Mouse (Mus musculus) yolk sac, embryonic 10.5 days (tissue): ENCODE measurements around the gene Osbpl8.

Experiments used
- DNase-seq: peaks from one replicate; pipeline ENCODE4 v3.0.0-alpha.2; 2017; ENCODE audit warnings: low spot score

Osbpl8 gene

GRCm38 (mm10) chr10:111155065-111155464 lies 9.5 kb upstream of the Osbpl8 start:
- no peak for DNase-seq

GRCm38 (mm10) chr10:111155571-111155970 lies 9.0 kb upstream of the Osbpl8 start:
- DNase-seq, result no peak

GRCm38 (mm10) chr10:111156394-111157190 lies 8.0 kb upstream of the Osbpl8 start:
- DNase-seq, result no peak

GRCm38 (mm10) chr10:111157241-111157659 lies 7.3 kb upstream of the Osbpl8 start:
- DNase-seq, result no peak

- DNase-seq, result no peak
Observed at GRCm38 (mm10) chr10:111159789-111160522, 4.6 kb upstream of the Osbpl8 start.

DNA sequence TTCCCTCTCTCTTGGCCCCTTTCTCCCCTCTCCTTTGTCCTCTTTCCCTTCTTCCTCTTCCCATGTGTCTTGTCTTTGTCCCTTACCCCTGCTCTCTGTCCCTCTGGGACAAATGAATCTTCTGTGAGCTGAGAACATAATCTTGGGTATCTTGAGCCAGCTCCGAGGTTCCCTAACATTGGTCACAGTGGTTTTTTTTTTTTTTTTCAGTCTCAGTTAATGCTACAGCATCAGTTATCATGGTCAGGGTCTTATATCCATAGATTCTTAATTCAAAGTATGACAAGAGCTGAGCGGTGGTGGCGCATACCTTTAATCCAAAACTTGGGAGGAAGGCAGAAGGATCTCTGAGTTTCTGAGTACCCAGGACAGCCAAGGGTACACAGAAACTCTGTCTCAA lies 4.0 kb upstream of the Osbpl8 start:
- no peak for DNase-seq

- DNase-seq, result no peak
Observed at GRCm38 (mm10) chr10:111161373-111161772, 3.2 kb upstream of the Osbpl8 start.

GRCm38 (mm10) chr10:111163025-111163424 lies 1.5 kb upstream of the Osbpl8 start:
- DNase-seq, result no peak

DNA sequence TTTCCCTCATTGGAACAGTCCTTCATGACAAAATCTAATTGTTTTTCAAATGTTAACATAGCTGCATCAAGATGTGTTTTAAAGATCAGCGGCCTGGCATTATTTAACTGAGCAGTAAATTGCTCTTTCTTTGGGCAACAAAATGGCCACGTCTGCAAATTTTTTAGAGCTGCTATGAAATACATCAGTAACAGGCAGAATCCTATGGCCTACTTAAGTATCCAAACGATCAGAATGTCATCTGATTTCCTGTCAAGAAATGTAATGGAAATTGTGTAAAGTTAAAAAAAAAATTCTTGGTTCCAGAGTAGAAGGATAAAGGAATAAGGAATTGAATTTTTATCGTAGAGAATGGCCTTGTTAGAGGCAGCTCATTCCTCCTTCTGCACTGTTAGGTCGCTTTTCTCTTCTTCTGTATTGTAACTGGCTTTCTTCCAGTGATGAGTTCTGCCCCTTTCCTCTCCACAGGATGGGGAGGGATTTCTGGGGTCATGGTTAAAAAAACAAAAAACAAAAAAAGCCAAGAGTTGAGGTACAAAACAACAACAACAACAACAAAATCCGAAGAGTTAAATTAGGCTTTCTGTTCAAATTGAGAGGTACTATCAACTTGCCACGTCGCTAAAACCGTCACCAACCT lies 831 bp upstream of the Osbpl8 start:
- no peak for DNase-seq

DNA sequence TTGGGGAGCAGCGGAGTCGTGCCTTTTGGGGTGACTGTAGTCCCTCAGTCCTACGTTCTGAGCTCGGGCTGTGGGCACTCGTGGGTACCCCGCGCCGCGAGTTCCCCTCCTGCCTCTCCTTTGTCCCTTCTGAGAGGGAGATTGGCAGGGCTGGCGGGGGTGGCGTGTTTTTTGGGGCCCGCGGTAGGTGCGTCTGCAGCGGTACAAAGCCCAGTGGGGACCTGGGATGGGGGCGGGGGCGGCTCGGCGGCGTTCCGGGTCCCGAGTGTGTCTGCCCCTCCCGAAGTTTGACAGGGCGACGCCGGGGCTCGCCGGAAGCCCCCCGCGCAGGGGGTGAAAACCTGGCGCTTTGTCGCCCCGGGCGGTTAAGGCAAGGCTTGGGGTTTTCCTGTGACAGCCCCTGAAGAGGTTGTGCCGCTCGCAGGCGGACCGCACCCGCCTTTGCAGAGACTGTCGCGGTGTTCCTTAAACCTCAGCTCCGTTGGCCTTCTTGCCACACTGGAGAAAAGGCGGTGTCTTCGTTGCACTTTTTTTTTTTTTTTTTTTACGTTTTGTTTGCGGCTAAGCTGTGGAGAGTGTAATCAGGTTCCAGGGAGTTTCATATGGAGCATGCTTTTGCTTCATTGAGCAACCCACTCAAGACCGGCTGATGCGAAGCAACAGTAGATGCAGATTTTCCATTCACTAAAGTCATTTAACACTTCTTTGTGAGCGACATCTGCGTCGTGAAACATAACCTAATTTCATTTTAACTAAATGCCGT lies 848 bp downstream of the Osbpl8 start:
- peak; percentile 45 for DNase-seq

DNA sequence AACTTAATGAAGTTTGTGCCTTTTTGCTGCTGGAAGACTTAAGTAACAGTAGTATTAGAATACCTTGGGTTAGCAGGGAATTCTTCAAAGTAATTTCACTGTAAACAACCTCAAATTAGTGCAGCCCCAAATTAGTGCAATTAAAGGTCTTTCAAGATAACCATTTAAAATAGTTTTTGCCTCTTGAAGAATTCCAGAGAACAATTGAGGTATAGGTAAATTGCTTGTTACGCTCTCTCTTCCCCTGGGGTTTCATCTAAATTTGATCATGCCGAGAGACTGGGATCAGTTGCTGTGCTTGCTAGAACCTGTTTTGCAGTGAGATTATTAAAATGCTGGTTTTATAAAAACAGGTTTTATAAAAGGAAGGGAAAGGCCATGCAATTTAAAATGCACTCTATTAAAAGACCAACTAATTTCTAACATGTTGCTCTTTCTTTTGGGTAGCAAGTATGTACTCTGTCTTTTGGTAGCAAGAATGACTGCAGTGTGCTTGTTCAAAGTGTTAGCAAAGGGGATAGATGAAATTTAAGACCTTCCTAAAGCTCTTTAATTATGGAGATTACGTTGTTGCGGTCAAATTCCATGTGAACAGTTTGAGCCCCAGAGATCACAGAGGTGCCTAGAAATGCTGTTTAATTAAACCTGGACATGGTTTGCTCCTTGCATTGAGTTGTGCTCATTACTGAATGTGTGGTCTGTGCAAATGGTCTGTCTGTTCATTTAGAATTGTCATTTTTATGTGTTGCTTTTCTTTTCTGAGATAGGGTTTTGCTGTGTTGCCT lies 1.7 kb downstream of the Osbpl8 start:
- no peak for DNase-seq

GRCm38 (mm10) chr10:111167444-111167843 lies 2.9 kb downstream of the Osbpl8 start:
- DNase-seq, result no peak

DNA sequence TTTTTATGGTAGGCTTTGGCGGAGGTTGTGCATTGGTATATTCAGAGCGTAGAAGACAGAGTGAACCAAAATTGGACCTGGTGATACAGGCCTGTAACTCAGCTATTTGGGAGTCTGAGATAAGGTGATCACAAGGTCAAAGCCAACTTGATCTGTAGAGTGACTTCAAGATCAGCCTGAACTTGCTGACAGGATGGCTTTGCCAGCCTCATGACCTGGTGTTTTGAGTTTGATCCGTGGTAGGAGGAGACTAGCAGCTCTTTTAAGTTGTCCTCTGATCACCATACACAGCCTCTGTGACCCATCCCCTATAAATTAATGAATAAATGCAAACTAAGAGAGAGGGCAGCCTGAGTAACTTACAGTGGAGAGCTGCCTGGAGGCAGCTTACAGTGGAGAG lies 3.8 kb downstream of the Osbpl8 start:
- DNase-seq, result no peak

DNA sequence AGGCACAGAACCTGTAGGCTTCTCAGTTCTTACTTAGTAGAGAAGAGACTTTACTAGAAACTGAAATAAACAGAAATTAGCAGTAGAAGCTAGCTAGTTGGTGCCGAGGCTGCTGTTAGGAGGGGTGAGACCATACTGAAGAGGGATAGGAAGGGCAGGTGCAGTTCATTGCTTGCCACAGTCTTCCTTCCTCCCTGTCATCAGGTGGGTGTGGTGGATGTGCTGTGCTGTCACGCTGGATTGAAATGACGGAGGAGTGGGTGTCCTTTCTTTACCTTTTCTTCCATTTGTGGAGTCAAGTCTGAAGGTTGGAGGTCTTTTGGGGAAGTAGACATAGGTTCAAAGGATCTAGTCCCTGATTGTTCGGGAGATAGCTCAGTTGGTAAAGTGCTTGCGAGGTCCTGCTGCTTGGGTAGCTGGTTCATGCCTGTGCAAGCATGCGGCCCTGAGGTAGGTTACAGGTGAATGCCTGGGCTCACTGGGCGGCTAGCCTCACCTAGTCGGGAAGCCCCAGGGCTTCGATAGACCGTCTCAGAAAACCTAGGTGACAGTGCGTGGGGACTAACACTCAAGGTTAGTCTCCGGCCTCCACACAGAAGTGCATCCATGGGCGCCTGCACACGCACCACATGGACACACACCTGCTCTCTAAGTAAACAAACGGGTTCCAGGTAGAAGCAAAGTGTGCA lies 6.8 kb downstream of the Osbpl8 start:
- DNase-seq, result no peak

GRCm38 (mm10) chr10:111173589-111174247 lies 9.2 kb downstream of the Osbpl8 start:
- no peak for DNase-seq

GRCm38 (mm10) chr10:111177336-111177735 lies 12.8 kb downstream of the Osbpl8 start:
- no peak for DNase-seq

DNA sequence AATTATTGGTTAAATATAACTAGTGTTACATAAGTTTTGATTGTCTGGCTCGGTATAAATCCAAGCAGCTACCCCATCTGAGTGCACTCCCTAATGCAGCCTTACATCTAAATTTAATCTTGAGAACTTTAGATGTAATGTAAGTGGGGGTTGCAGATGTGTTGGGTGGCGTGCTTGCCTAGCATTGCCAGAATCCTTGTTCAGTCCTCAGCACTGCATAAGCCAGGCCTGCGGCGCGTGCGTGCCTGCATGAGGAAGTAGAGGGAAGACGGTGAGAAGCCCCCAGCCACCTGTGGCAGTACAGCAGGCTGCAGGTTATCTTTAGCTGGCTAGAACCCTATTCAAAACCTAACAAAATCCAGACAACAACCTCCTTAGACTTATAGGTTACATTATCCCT lies 13.5 kb downstream of the Osbpl8 start:
- no peak for DNase-seq

DNA sequence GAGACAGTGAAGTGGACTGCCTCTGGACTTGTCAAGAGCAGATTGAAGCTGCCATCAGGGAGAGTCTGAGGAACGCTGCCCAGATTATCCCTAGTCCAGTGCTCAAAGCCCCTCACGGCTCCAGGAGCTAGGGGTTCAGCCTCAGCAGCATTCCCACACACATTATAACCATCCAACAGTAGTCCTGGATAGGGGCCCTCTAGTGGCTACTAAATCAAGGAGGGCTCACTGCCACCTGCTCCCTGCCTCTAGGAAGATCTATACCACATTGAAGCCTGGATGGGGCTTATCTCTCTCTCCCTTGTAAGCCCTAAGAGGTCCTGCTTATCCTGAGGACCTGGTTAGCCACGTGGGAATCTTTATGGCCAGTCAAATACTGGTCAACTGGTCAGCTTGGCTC lies 16.1 kb downstream of the Osbpl8 start:
- no peak for DNase-seq

- no peak for DNase-seq
Observed at GRCm38 (mm10) chr10:111183634-111184270, 19.2 kb downstream of the Osbpl8 start.
